Mouse (Mus musculus) small intestine, adult 2 months (tissue): ENCODE measurements at regions not wholly inside any gene's neighbourhood (a gene's known extent, or its start where the extent isn't known, plus 50 kb on each side); places are given as distances from the start of the nearest gene placed in this dataset.

Source experiments
- CTCF ChIP-seq: fragments of 200-500 bp; IDR thresholded peaks from 2 replicates; pipeline ENCODE4 v1.5.1; 2012; ENCODE audit warnings: low read depth, mild to moderate bottlenecking, control low read depth, inconsistent platforms, low read length, moderate library complexity, mixed read lengths; ENCODE audit not compliant: insufficient replicate concordance, insufficient read length; ENCODE audit errors: extremely low read depth
- POLR2A ChIP-seq: fragments of 200-500 bp; IDR thresholded peaks from 2 replicates; pipeline ENCODE4 v1.6.1; 2012; ENCODE audit warnings: low read depth, mild to moderate bottlenecking, control low read depth, inconsistent platforms, low read length, moderate library complexity

DNA sequence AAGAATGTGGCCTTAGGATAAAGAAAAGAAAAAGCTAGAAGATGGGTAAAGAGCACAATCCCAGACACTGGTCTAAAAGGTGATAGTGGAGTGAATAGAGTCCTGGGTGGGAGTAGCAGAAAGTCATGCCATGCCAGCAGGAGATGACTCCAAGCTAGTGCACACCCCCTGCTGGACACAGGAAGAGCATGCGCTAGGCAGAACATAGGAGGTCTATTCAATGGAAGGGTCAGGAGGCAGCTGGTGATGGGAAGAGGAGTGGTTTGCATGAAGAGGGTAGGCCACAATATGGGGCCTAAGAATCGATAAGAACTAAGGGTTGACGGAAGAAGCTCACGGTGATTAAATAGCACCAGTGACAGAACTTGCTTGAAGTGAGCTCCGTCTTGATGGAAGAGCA, 119.3 kb upstream of the Zfp746 start:
- TF ChIP-seq CTCF (no peak), POLR2A (no peak)
